Mouse (Mus musculus): ENCODE measurements around the gene Ak7. TPM values are rescaled to one million over a fixed set of nuclear protein-coding genes. Genes with fewer than 3 reads are reported as not detected.

Gene Ak7
- polyA plus RNA-seq, 2 experiments: 0.04 TPM; not detected in 1

DNA sequence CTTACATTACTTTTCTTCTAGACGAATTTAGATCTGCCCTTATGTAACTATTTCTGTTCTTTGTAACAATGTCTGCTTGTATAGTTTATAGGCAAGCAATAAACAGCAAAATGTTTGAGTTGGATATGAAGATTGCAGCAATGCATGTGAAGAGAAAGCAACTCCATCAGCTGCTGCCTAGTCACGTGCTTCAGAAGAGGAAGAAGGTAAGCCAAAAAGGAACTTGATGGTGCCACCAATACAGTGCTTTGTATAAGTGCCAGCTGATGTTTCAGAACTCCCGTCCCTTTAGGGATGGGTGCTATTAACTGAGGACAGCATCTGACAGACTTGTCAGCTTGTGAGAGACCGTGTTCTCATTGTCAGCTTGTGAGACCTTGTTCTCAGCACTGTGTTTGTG lies 117.7 kb downstream of the Ak7 start:
- no peak overlapping the region for H3K4me3 ChIP-seq (ENCODE audit: insufficient read depth in 1 of 2, low read depth in 2 of 2, low read length in 2 of 2)
- H3K27ac ChIP-seq: no peak overlapping the region
- ATAC-seq (ENCODE audit: insufficient read depth) (no peak), DNase-seq (ENCODE audit: low read depth in 3 of 3, low spot score in 3 of 3) (no peak)
- H3K4me1 ChIP-seq (replicated peaks; ENCODE audit: control insufficient read depth in 2 of 2, insufficient read depth in 2 of 2, low read length in 1 of 2): peaks cover 11 to 12% of the 10 kb centered on the region in 2 experiments
- H3K27me3 ChIP-seq (ENCODE audit: control insufficient read depth, insufficient read depth, low read length): no peaks in the 10 kb centered on the region
- peaks cover 69% of the 10 kb centered on the region for H3K36me3 ChIP-seq (replicated peaks; ENCODE audit: control insufficient read depth, insufficient read depth, low read depth)
- WGBS (ENCODE audit: insufficient replicate concordance): 57% methylated on average over 4 of the region's 4 CpGs
- no peak for TF ChIP-seq EP300 (IDR thresholded peaks at IDR 0.05; ENCODE audit: low read depth)
- no peak overlapping the region for H3K9ac ChIP-seq (replicated peaks)
- H3K9me3 ChIP-seq (ENCODE audit: control insufficient read depth, low read length): no peaks in the 10 kb centered on the region
- H3K4me2 ChIP-seq (ENCODE audit: low read depth): no peak overlapping the region

DNA sequence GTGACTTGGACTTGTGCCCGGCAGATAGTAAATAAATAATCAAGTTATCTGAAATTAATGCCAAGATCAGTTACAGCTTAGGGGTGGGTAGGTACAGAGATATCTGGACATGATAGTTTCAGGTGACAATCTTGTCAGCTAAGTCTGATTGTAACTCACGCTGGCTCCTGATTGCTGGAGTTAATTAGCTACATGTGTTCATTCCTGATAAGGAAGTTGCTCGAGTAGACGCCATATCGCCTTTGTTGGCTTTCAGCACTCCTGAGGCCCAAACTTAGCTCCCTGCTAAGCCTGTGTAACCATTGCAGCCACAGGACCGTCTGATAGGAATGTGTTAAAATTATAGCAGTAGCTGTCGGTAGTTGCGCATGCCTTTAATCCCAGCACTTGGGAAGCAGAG lies 119.0 kb downstream of the Ak7 start:
- ATAC-seq (ENCODE audit: insufficient read depth) (peak; percentile 94), DNase-seq (ENCODE audit: low read depth in 3 of 3, low spot score in 3 of 3) (peak; percentile 54 to 70 (median 63))
- H3K9me3 ChIP-seq (ENCODE audit: control insufficient read depth, low read length): no peaks in the 10 kb centered on the region
- peak overlapping the region; percentile 40; the same call in 1 of the 2 replicates for H3K4me2 ChIP-seq (ENCODE audit: low read depth)
- no peaks in the 10 kb centered on the region for H3K27me3 ChIP-seq (ENCODE audit: control insufficient read depth, insufficient read depth, low read length)
- no peak overlapping the region for H3K4me3 ChIP-seq (ENCODE audit: insufficient read depth in 1 of 2, low read depth in 2 of 2, low read length in 2 of 2)
- H3K4me1 ChIP-seq (replicated peaks; ENCODE audit: control insufficient read depth in 2 of 2, insufficient read depth in 2 of 2, low read length in 1 of 2): peaks cover 11 to 12% of the 10 kb centered on the region in 2 experiments
- TF ChIP-seq CTCF (IDR thresholded peaks at IDR 0.05; ENCODE audit: low read depth): no peak
- TF ChIP-seq EP300 (IDR thresholded peaks at IDR 0.05; ENCODE audit: low read depth): peak; percentile 77
- peak overlapping the region; percentile 55 for H3K27ac ChIP-seq
- 14% methylated on average over 8 of the region's 8 CpGs for WGBS (ENCODE audit: insufficient replicate concordance)
- peak overlapping the region; percentile 1; the same call in 1 of the 2 replicates for H3K9ac ChIP-seq (replicated peaks)
- H3K36me3 ChIP-seq (replicated peaks; ENCODE audit: control insufficient read depth, insufficient read depth, low read depth): peaks cover 72% of the 10 kb centered on the region

- Histone ChIP-seq H3K27me3 (ENCODE audit: control insufficient read depth, insufficient read depth, low read length) (no peaks in the 10 kb centered on the region), H3K4me3 (ENCODE audit: insufficient read depth in 1 of 2, low read depth in 2 of 2, low read length in 2 of 2) (no peak overlapping the region), H3K4me2 (ENCODE audit: low read depth) (peak overlapping the region; percentile 40; the same call in 1 of the 2 replicates), H3K36me3 (replicated peaks; ENCODE audit: control insufficient read depth, insufficient read depth, low read depth) (peaks cover 73% of the 10 kb centered on the region), H3K27ac (peak overlapping the region; percentile 55), H3K9ac (replicated peaks) (peak overlapping the region; percentile 1; the same call in 1 of the 2 replicates), H3K4me1 (replicated peaks; ENCODE audit: control insufficient read depth in 2 of 2, insufficient read depth in 2 of 2, low read length in 1 of 2) (peaks cover 11 to 12% of the 10 kb centered on the region in 2 experiments), H3K9me3 (ENCODE audit: control insufficient read depth, low read length) (no peaks in the 10 kb centered on the region)
- ATAC-seq (ENCODE audit: insufficient read depth): no peak
- 72% methylated on average over 4 of the region's 4 CpGs for WGBS (ENCODE audit: insufficient replicate concordance)
- DNase-seq (ENCODE audit: low read depth in 3 of 3, low spot score in 3 of 3): no peak
- TF ChIP-seq EP300 (IDR thresholded peaks at IDR 0.05; ENCODE audit: low read depth) (no peak), CTCF (IDR thresholded peaks at IDR 0.05; ENCODE audit: low read depth) (no peak)
Observed at GRCm38 (mm10) chr12:105825266-105825665, 119.5 kb downstream of the Ak7 start.

Other genes with a start within 250 kb of the Ak7 start
- 0.01 TPM in 1 of 2 replicates, not detected in the other for gene Bdkrb2, start 142.8 kb upstream of the Ak7 start, polyA plus RNA-seq (2012; rRNA removed)
- not detected in 2 replicates for gene Bdkrb2, start 142.8 kb upstream of the Ak7 start, polyA plus RNA-seq (2014; fragmentation: Nextera tagmentation; extraction: Ambion mirVana)
- not detected in 2 replicates for gene Bdkrb1, start 102.9 kb upstream of the Ak7 start, polyA plus RNA-seq (2012; rRNA removed)
- gene Bdkrb1, start 102.9 kb upstream of the Ak7 start, polyA plus RNA-seq (2014; fragmentation: Nextera tagmentation; extraction: Ambion mirVana): not detected in 2 replicates
- 4.2 and 5.1 TPM in 2 replicates for gene Gskip, start 21.1 kb upstream of the Ak7 start, polyA plus RNA-seq (2012; rRNA removed)
- 12.0 and 13.7 TPM in 2 replicates for gene Gskip, start 21.1 kb upstream of the Ak7 start, polyA plus RNA-seq (2014; fragmentation: Nextera tagmentation; extraction: Ambion mirVana)
- 9.6 and 13.3 TPM in 2 replicates for gene Atg2b, start 20.8 kb upstream of the Ak7 start, polyA plus RNA-seq (2012; rRNA removed)
- 6.6 and 7.1 TPM in 2 replicates for gene Atg2b, start 20.8 kb upstream of the Ak7 start, polyA plus RNA-seq (2014; fragmentation: Nextera tagmentation; extraction: Ambion mirVana)
- 52.3 and 57.4 TPM in 2 replicates for gene Papola, start 78.7 kb downstream of the Ak7 start, polyA plus RNA-seq (2012; rRNA removed)
- gene Papola, start 78.7 kb downstream of the Ak7 start, polyA plus RNA-seq (2014; fragmentation: Nextera tagmentation; extraction: Ambion mirVana): 79.2 and 88.7 TPM in 2 replicates

All from liver, embryonic 14.5 days (tissue).